Comparison of ENCODE assay signal across 8 mouse cellular contexts in genomic region chr1:164999515-164999914, GRCm38 (mm10).
DNase-seq lines count a peak whose midpoint lies in the region; ATAC-seq lines count a peak whose summit lies in the region.

No protein-coding gene starts in this region.

- no peak overlapping the region for H3K4me2 ChIP-seq in hindbrain, embryonic 12.5 days (replicated peaks)
- no peak overlapping the region for H3K4me2 ChIP-seq in neural tube, embryonic 12.5 days (replicated peaks)

- H3K27me3 ChIP-seq in hindbrain, embryonic 12.5 days: no peaks in the 10 kb centered on the region
- H3K27me3 ChIP-seq in neural tube, embryonic 12.5 days (replicated peaks): no peaks in the 10 kb centered on the region

- 0 out of 2 replicates have a peak, but pooled peaks have one; percentile 48 for ATAC-seq in hindbrain, embryonic 12.5 days (ENCODE audit: low FRiP score)
- ATAC-seq in neural tube, embryonic 12.5 days (ENCODE audit: low FRiP score, low read depth): peak; percentile 79

- DNase-seq in kidney, postnatal 10 days: peak; percentile 44
- no peak for DNase-seq in kidney, adult 18-20 months
- DNase-seq in ES-CJ7 (ENCODE audit: low read depth, low spot score) (peak; percentile 90), adipocyte (ENCODE audit: low spot score) (no peak)
- DNase-seq in layer of hippocampus, adult 9-11 months: no peak
- DNase-seq in ovary, postnatal 36 days (ENCODE audit: low spot score): no peak

- H3K36me3 ChIP-seq in hindbrain, embryonic 12.5 days: no peaks in the 10 kb centered on the region
- no peaks in the 10 kb centered on the region for H3K36me3 ChIP-seq in neural tube, embryonic 12.5 days

- H3K9ac ChIP-seq in hindbrain, embryonic 12.5 days: no peak overlapping the region
- H3K9ac ChIP-seq in neural tube, embryonic 12.5 days: no peak overlapping the region

- no peak overlapping the region for H3K4me3 ChIP-seq in hindbrain, embryonic 12.5 days
- H3K4me3 ChIP-seq in neural tube, embryonic 12.5 days: no peak overlapping the region

- no peaks in the 10 kb centered on the region for H3K4me1 ChIP-seq in hindbrain, embryonic 12.5 days
- H3K4me1 ChIP-seq in neural tube, embryonic 12.5 days: no peaks in the 10 kb centered on the region

- 66% methylated on average over 10 of the region's 10 CpGs for WGBS in hindbrain, embryonic 12.5 days
- 61% methylated on average over 10 of the region's 10 CpGs for WGBS in neural tube, embryonic 12.5 days

- no peak overlapping the region for H3K27ac ChIP-seq in hindbrain, embryonic 12.5 days
- H3K27ac ChIP-seq in neural tube, embryonic 12.5 days: no peak overlapping the region

- no peaks in the 10 kb centered on the region for H3K9me3 ChIP-seq in hindbrain, embryonic 12.5 days (replicated peaks)
- no peaks in the 10 kb centered on the region for H3K9me3 ChIP-seq in neural tube, embryonic 12.5 days

Comparison
In these comparisons a context has a peak if more than half of its experiments do, and no peak if none do; other contexts are left out.
1. DNase-seq: peak in kidney, postnatal 10 days (single experiment) and ES-CJ7 (single experiment); none in kidney, adult 18-20 months (single experiment), layer of hippocampus, adult 9-11 months (single experiment), adipocyte (single experiment) and ovary, postnatal 36 days (single experiment).